Mouse (Mus musculus): ENCODE data around the gene Csnk1d. TPM values are rescaled to one million over a fixed set of nuclear protein-coding genes. Genes with fewer than 3 reads are reported as not detected.
A peak's percentile ranks its signal among the peaks of the same experiment; 100 is the strongest.

Gene Csnk1d
- polyA plus RNA-seq, 1 experiment from 2014 or later: 70.2 TPM

GRCm38 (mm10) chr11:121015472-121015871 is 24.3 kb upstream of the Csnk1d start:
- Histone ChIP-seq H3K4me2 (ENCODE audit: low read length) (peak overlapping the region; percentile 46), H3K27me3 (replicated peaks; ENCODE audit: control insufficient read depth, insufficient read depth, low read length) (no peaks in the 10 kb centered on the region)

GRCm38 (mm10) chr11:121014896-121015300 is 23.8 kb upstream of the Csnk1d start:
- DNase-seq (ENCODE audit: low spot score) (peak; percentile 76), ATAC-seq (replicated peaks; ENCODE audit: low FRiP score, low TSS enrichment, low read depth) (peak; percentile 68; the same call in 1 of the 2 replicates)
- H3K9me3 ChIP-seq (ENCODE audit: control insufficient read depth, low read length): no peaks in the 10 kb centered on the region
- peak overlapping the region; percentile 21 for H3K4me3 ChIP-seq (ENCODE audit: low read depth, low read length)
- no peak overlapping the region; the same call in 1 of the 2 replicates for H3K27ac ChIP-seq (ENCODE audit: low read depth)
- H3K27me3 ChIP-seq (replicated peaks; ENCODE audit: control insufficient read depth, insufficient read depth, low read length): no peaks in the 10 kb centered on the region
- H3K9ac ChIP-seq (ENCODE audit: low read length): 0 out of 2 replicates have a peak overlapping the region, but pooled peaks have one; percentile 27
- peak overlapping the region; percentile 46 for H3K4me2 ChIP-seq (ENCODE audit: low read length)
- WGBS: 42% methylated on average over 19 of the region's 19 CpGs
- H3K36me3 ChIP-seq (ENCODE audit: control insufficient read depth, insufficient read depth, low read length): no peaks in the 10 kb centered on the region
- peaks cover 6% of the 10 kb centered on the region for H3K4me1 ChIP-seq (replicated peaks; ENCODE audit: control insufficient read depth, insufficient read depth, low read length)

More at GRCm38 (mm10) chr11:121015472-121015871, 24.3 kb upstream of the Csnk1d start:
- peaks cover 6% of the 10 kb centered on the region for H3K4me1 ChIP-seq (replicated peaks; ENCODE audit: control insufficient read depth, insufficient read depth, low read length)
- H3K36me3 ChIP-seq (ENCODE audit: control insufficient read depth, insufficient read depth, low read length): no peaks in the 10 kb centered on the region
- DNase-seq (ENCODE audit: low spot score) (no peak), ATAC-seq (replicated peaks; ENCODE audit: low FRiP score, low TSS enrichment, low read depth) (no peak)
- no peak overlapping the region for H3K4me3 ChIP-seq (ENCODE audit: low read depth, low read length)
- H3K9ac ChIP-seq (ENCODE audit: low read length): no peak overlapping the region
- no peaks in the 10 kb centered on the region for H3K9me3 ChIP-seq (ENCODE audit: control insufficient read depth, low read length)
- 33% methylated on average over 6 of the region's 6 CpGs for WGBS
- H3K27ac ChIP-seq (ENCODE audit: low read depth): peak overlapping the region; percentile 43

- Histone ChIP-seq H3K36me3 (ENCODE audit: control insufficient read depth, insufficient read depth, low read length) (no peaks in the 10 kb centered on the region), H3K27ac (ENCODE audit: low read depth) (no peak overlapping the region), H3K4me1 (replicated peaks; ENCODE audit: control insufficient read depth, insufficient read depth, low read length) (peaks cover 6% of the 10 kb centered on the region), H3K9me3 (ENCODE audit: control insufficient read depth, low read length) (no peaks in the 10 kb centered on the region), H3K4me3 (ENCODE audit: low read depth, low read length) (no peak overlapping the region), H3K9ac (ENCODE audit: low read length) (no peak overlapping the region), H3K27me3 (replicated peaks; ENCODE audit: control insufficient read depth, insufficient read depth, low read length) (no peaks in the 10 kb centered on the region), H3K4me2 (ENCODE audit: low read length) (no peak overlapping the region)
- DNase-seq (ENCODE audit: low spot score) (no peak), ATAC-seq (replicated peaks; ENCODE audit: low FRiP score, low TSS enrichment, low read depth) (no peak)
- 74% methylated on average over 7 of the region's 7 CpGs for WGBS
Measured at GRCm38 (mm10) chr11:121013656-121014055, 22.5 kb upstream of the Csnk1d start.

GRCm38 (mm10) chr11:121010044-121010755 is 19.1 kb upstream of the Csnk1d start:
- no peak overlapping the region for H3K27ac ChIP-seq (ENCODE audit: low read depth)
- no peaks in the 10 kb centered on the region for H3K36me3 ChIP-seq (ENCODE audit: control insufficient read depth, insufficient read depth, low read length)
- WGBS: 97% methylated on average over 3 of the region's 3 CpGs
- H3K9ac ChIP-seq (ENCODE audit: low read length): no peak overlapping the region
- DNase-seq (ENCODE audit: low spot score): no peak
- no peak overlapping the region for H3K4me3 ChIP-seq (ENCODE audit: low read depth, low read length)
- peaks cover under 1% of the 10 kb centered on the region; the same call in 1 of the 2 replicates for H3K4me1 ChIP-seq (replicated peaks; ENCODE audit: control insufficient read depth, insufficient read depth, low read length)
- H3K4me2 ChIP-seq (ENCODE audit: low read length): no peak overlapping the region
- no peak for ATAC-seq (replicated peaks; ENCODE audit: low FRiP score, low TSS enrichment, low read depth)
- H3K27me3 ChIP-seq (replicated peaks; ENCODE audit: control insufficient read depth, insufficient read depth, low read length): no peaks in the 10 kb centered on the region
- no peaks in the 10 kb centered on the region for H3K9me3 ChIP-seq (ENCODE audit: control insufficient read depth, low read length)

- no peak overlapping the region for H3K4me2 ChIP-seq (ENCODE audit: low read length)
- H3K4me3 ChIP-seq (ENCODE audit: low read depth, low read length): no peak overlapping the region
- no peak for ATAC-seq (replicated peaks; ENCODE audit: low FRiP score, low TSS enrichment, low read depth)
- no peak for DNase-seq (ENCODE audit: low spot score)
- no peaks in the 10 kb centered on the region for H3K9me3 ChIP-seq (ENCODE audit: control insufficient read depth, low read length)
- H3K4me1 ChIP-seq (replicated peaks; ENCODE audit: control insufficient read depth, insufficient read depth, low read length): no peaks in the 10 kb centered on the region
- no peaks in the 10 kb centered on the region for H3K27me3 ChIP-seq (replicated peaks; ENCODE audit: control insufficient read depth, insufficient read depth, low read length)
- no peaks in the 10 kb centered on the region for H3K36me3 ChIP-seq (ENCODE audit: control insufficient read depth, insufficient read depth, low read length)
- H3K9ac ChIP-seq (ENCODE audit: low read length): no peak overlapping the region
- WGBS: 67% methylated on average over 6 of the region's 6 CpGs
- no peak overlapping the region for H3K27ac ChIP-seq (ENCODE audit: low read depth)
Measured at GRCm38 (mm10) chr11:121006184-121006583, 15.1 kb upstream of the Csnk1d start.

GRCm38 (mm10) chr11:121004281-121004680 is 13.2 kb upstream of the Csnk1d start:
- Histone ChIP-seq H3K4me1 (replicated peaks; ENCODE audit: control insufficient read depth, insufficient read depth, low read length) (no peaks in the 10 kb centered on the region), H3K4me2 (ENCODE audit: low read length) (no peak overlapping the region), H3K9ac (ENCODE audit: low read length) (no peak overlapping the region), H3K27ac (ENCODE audit: low read depth) (no peak overlapping the region), H3K4me3 (ENCODE audit: low read depth, low read length) (no peak overlapping the region), H3K9me3 (ENCODE audit: control insufficient read depth, low read length) (no peaks in the 10 kb centered on the region), H3K27me3 (replicated peaks; ENCODE audit: control insufficient read depth, insufficient read depth, low read length) (no peaks in the 10 kb centered on the region), H3K36me3 (ENCODE audit: control insufficient read depth, insufficient read depth, low read length) (no peaks in the 10 kb centered on the region)
- ATAC-seq (replicated peaks; ENCODE audit: low FRiP score, low TSS enrichment, low read depth): no peak
- WGBS: 52% methylated on average over 5 of the region's 5 CpGs
- DNase-seq (ENCODE audit: low spot score): no peak

GRCm38 (mm10) chr11:121001966-121002365 is 10.8 kb upstream of the Csnk1d start:
- H3K4me3 ChIP-seq (ENCODE audit: low read depth, low read length): no peak overlapping the region
- DNase-seq (ENCODE audit: low spot score) (no peak), ATAC-seq (replicated peaks; ENCODE audit: low FRiP score, low TSS enrichment, low read depth) (no peak)

GRCm38 (mm10) chr11:120994741-120995140 is 3.6 kb upstream of the Csnk1d start:
- H3K4me2 ChIP-seq (ENCODE audit: low read length): no peak overlapping the region
- 0 out of 2 replicates have a peak, but pooled peaks cover 5% of the 10 kb centered on the region for H3K4me1 ChIP-seq (replicated peaks; ENCODE audit: control insufficient read depth, insufficient read depth, low read length)
- no peak overlapping the region for H3K9ac ChIP-seq (ENCODE audit: low read length)
- H3K27ac ChIP-seq (ENCODE audit: low read depth): no peak overlapping the region
- no peaks in the 10 kb centered on the region for H3K36me3 ChIP-seq (ENCODE audit: control insufficient read depth, insufficient read depth, low read length)
- no peaks in the 10 kb centered on the region for H3K27me3 ChIP-seq (replicated peaks; ENCODE audit: control insufficient read depth, insufficient read depth, low read length)
- ATAC-seq (replicated peaks; ENCODE audit: low FRiP score, low TSS enrichment, low read depth) (no peak), DNase-seq (ENCODE audit: low spot score) (no peak)
- no peak overlapping the region for H3K4me3 ChIP-seq (ENCODE audit: low read depth, low read length)
- H3K9me3 ChIP-seq (ENCODE audit: control insufficient read depth, low read length): no peaks in the 10 kb centered on the region
- 82% methylated on average over 6 of the region's 6 CpGs for WGBS

More at GRCm38 (mm10) chr11:121001966-121002365, 10.8 kb upstream of the Csnk1d start:
- 49% methylated on average over 4 of the region's 4 CpGs for WGBS
- Histone ChIP-seq H3K36me3 (ENCODE audit: control insufficient read depth, insufficient read depth, low read length) (no peaks in the 10 kb centered on the region), H3K27me3 (replicated peaks; ENCODE audit: control insufficient read depth, insufficient read depth, low read length) (no peaks in the 10 kb centered on the region), H3K4me1 (replicated peaks; ENCODE audit: control insufficient read depth, insufficient read depth, low read length) (no peaks in the 10 kb centered on the region), H3K9ac (ENCODE audit: low read length) (no peak overlapping the region), H3K27ac (ENCODE audit: low read depth) (no peak overlapping the region), H3K9me3 (ENCODE audit: control insufficient read depth, low read length) (no peaks in the 10 kb centered on the region), H3K4me2 (ENCODE audit: low read length) (no peak overlapping the region)

- H3K4me1 ChIP-seq (replicated peaks; ENCODE audit: control insufficient read depth, insufficient read depth, low read length): peaks cover 16% of the 10 kb centered on the region
- no peaks in the 10 kb centered on the region for H3K9me3 ChIP-seq (ENCODE audit: control insufficient read depth, low read length)
- no peak overlapping the region for H3K4me2 ChIP-seq (ENCODE audit: low read length)
- H3K27ac ChIP-seq (ENCODE audit: low read depth): no peak overlapping the region
- 81% methylated on average over 5 of the region's 5 CpGs for WGBS
- ATAC-seq (replicated peaks; ENCODE audit: low FRiP score, low TSS enrichment, low read depth) (no peak), DNase-seq (ENCODE audit: low spot score) (no peak)
- no peaks in the 10 kb centered on the region for H3K27me3 ChIP-seq (replicated peaks; ENCODE audit: control insufficient read depth, insufficient read depth, low read length)
- H3K9ac ChIP-seq (ENCODE audit: low read length): no peak overlapping the region
- H3K4me3 ChIP-seq (ENCODE audit: low read depth, low read length): no peak overlapping the region
- no peaks in the 10 kb centered on the region for H3K36me3 ChIP-seq (ENCODE audit: control insufficient read depth, insufficient read depth, low read length)
Measured at GRCm38 (mm10) chr11:120993586-120993985, 2.5 kb upstream of the Csnk1d start.
